Mouse (Mus musculus) thymus, adult 2 months (tissue): ENCODE measurements around the gene Siglec1.

Experiments used
- CTCF ChIP-seq: fragments of 200-500 bp; IDR thresholded peaks from 2 replicates; pipeline ENCODE4 v1.5.1; 2012; ENCODE audit warnings: mild to moderate bottlenecking, control low read depth, low read length, moderate library complexity, borderline replicate concordance; ENCODE audit not compliant: control insufficient read depth, poor library complexity, insufficient read depth; ENCODE audit errors: extremely low read depth
- POLR2A ChIP-seq: fragments of 200-500 bp; IDR thresholded peaks from 2 replicates; pipeline ENCODE4 v1.6.1; 2012; ENCODE audit warnings: mild to moderate bottlenecking, low read length, control low read depth, moderate library complexity; ENCODE audit not compliant: control insufficient read depth, poor library complexity, insufficient read depth; ENCODE audit errors: extremely low read depth

- TF ChIP-seq POLR2A (no peak), CTCF (no peak)
Observed at GRCm38 (mm10) chr2:131096101-131096795, 9.7 kb upstream of the Siglec1 start.
